Mouse (Mus musculus): ENCODE results near the gene Prrc2b. TPM values are rescaled to one million over a fixed set of nuclear protein-coding genes. Genes with fewer than 3 reads are reported as not detected.
A peak's percentile ranks its signal among the peaks of the same experiment; 100 is the strongest.

Gene Prrc2b
- 69.0 and 76.8 TPM in 2 replicates for polyA plus RNA-seq (2014; fragmentation: Nextera tagmentation; extraction: Ambion mirVana)

GRCm38 (mm10) chr2:32150924-32151659 lies at the start of gene Prrc2b:
Prrc2b (plus strand) TSS chr2:32151082.
- Histone ChIP-seq H3K9ac (peak within 1 kb of the TSS; percentile 99), H3K4me2 (peak within 1 kb of the TSS; percentile 96), H3K4me3 (ENCODE audit: low read depth, low read length) (peak within 1 kb of the TSS; percentile 86), H3K36me3 (ENCODE audit: insufficient read depth) (no peaks in the 10 kb centered on the region), H3K4me1 (ENCODE audit: insufficient read depth) (peaks cover 20% of the 10 kb centered on the region), H3K9me3 (ENCODE audit: low read depth, low read length) (no peaks in the 10 kb centered on the region), H3K27me3 (ENCODE audit: insufficient read depth, low read length) (no peaks in the 10 kb centered on the region), H3K27ac (ENCODE audit: low read depth) (peak within 1 kb of the TSS; percentile 99)
- DNase-seq (peak; percentile 80), ATAC-seq (ENCODE audit: insufficient read depth) (peak; percentile 42)
- peak; percentile 47 for TF ChIP-seq CTCF (IDR thresholded peaks at IDR 0.05; ENCODE audit: low read depth)
- WGBS = under 1% methylated on average over 56 of the region's 117 CpGs

GRCm38 (mm10) chr2:32102944-32103343 lies 47.9 kb upstream of the Prrc2b start:
- 52% methylated on average over 5 of the region's 5 CpGs for WGBS

GRCm38 (mm10) chr2:32103557-32103956 lies 47.3 kb upstream of the Prrc2b start:
- Histone ChIP-seq H3K27ac (ENCODE audit: low read depth) (no peak overlapping the region), H3K9me3 (ENCODE audit: low read depth, low read length) (no peaks in the 10 kb centered on the region), H3K4me2 (no peak overlapping the region), H3K36me3 (ENCODE audit: insufficient read depth) (no peaks in the 10 kb centered on the region), H3K4me3 (ENCODE audit: low read depth, low read length) (no peak overlapping the region), H3K4me1 (ENCODE audit: insufficient read depth) (no peaks in the 10 kb centered on the region), H3K27me3 (ENCODE audit: insufficient read depth, low read length) (no peaks in the 10 kb centered on the region), H3K9ac (no peak overlapping the region)
- 70% methylated on average over 7 of the region's 7 CpGs for WGBS
- no peak for TF ChIP-seq CTCF (IDR thresholded peaks at IDR 0.05; ENCODE audit: low read depth)
- DNase-seq = no peak
- ATAC-seq (ENCODE audit: insufficient read depth) = no peak

More at GRCm38 (mm10) chr2:32102944-32103343, 47.9 kb upstream of the Prrc2b start:
- Histone ChIP-seq H3K9me3 (ENCODE audit: low read depth, low read length) (no peaks in the 10 kb centered on the region), H3K4me1 (ENCODE audit: insufficient read depth) (no peaks in the 10 kb centered on the region), H3K27me3 (ENCODE audit: insufficient read depth, low read length) (no peaks in the 10 kb centered on the region), H3K36me3 (ENCODE audit: insufficient read depth) (no peaks in the 10 kb centered on the region), H3K4me3 (ENCODE audit: low read depth, low read length) (no peak overlapping the region), H3K4me2 (no peak overlapping the region), H3K27ac (ENCODE audit: low read depth) (no peak overlapping the region), H3K9ac (no peak overlapping the region)
- ATAC-seq (ENCODE audit: insufficient read depth) = no peak
- no peak for TF ChIP-seq CTCF (IDR thresholded peaks at IDR 0.05; ENCODE audit: low read depth)
- DNase-seq = no peak

- H3K36me3 ChIP-seq (ENCODE audit: insufficient read depth) = no peaks in the 10 kb centered on the region
- no peak overlapping the region for H3K9ac ChIP-seq
- H3K4me2 ChIP-seq = no peak overlapping the region
- H3K4me3 ChIP-seq (ENCODE audit: low read depth, low read length) = no peak overlapping the region
- WGBS = 76% methylated on average over 7 of the region's 7 CpGs
- no peak for ATAC-seq (ENCODE audit: insufficient read depth)
- no peak overlapping the region for H3K27ac ChIP-seq (ENCODE audit: low read depth)
- H3K9me3 ChIP-seq (ENCODE audit: low read depth, low read length) = no peaks in the 10 kb centered on the region
- DNase-seq = no peak
- no peak for TF ChIP-seq CTCF (IDR thresholded peaks at IDR 0.05; ENCODE audit: low read depth)
- H3K27me3 ChIP-seq (ENCODE audit: insufficient read depth, low read length) = no peaks in the 10 kb centered on the region
- H3K4me1 ChIP-seq (ENCODE audit: insufficient read depth) = no peaks in the 10 kb centered on the region
Measured at GRCm38 (mm10) chr2:32104122-32104521, 46.8 kb upstream of the Prrc2b start.

- no peaks in the 10 kb centered on the region for H3K27me3 ChIP-seq (ENCODE audit: insufficient read depth, low read length)
- ATAC-seq (ENCODE audit: insufficient read depth) (no peak), DNase-seq (no peak)
- no peak overlapping the region for H3K9ac ChIP-seq
- TF ChIP-seq CTCF (IDR thresholded peaks at IDR 0.05; ENCODE audit: low read depth) = no peak
- H3K4me3 ChIP-seq (ENCODE audit: low read depth, low read length) = no peak overlapping the region
- H3K9me3 ChIP-seq (ENCODE audit: low read depth, low read length) = no peaks in the 10 kb centered on the region
- H3K4me1 ChIP-seq (ENCODE audit: insufficient read depth) = no peaks in the 10 kb centered on the region
- no peak overlapping the region for H3K4me2 ChIP-seq
- H3K36me3 ChIP-seq (ENCODE audit: insufficient read depth) = no peaks in the 10 kb centered on the region
- WGBS = 77% methylated on average over 16 of the region's 16 CpGs
- H3K27ac ChIP-seq (ENCODE audit: low read depth) = no peak overlapping the region
Measured at GRCm38 (mm10) chr2:32105117-32105913, 45.6 kb upstream of the Prrc2b start.

- no peak overlapping the region for H3K9ac ChIP-seq
- no peak overlapping the region for H3K4me2 ChIP-seq
- no peak overlapping the region for H3K4me3 ChIP-seq (ENCODE audit: low read depth, low read length)
- H3K27me3 ChIP-seq (ENCODE audit: insufficient read depth, low read length) = no peaks in the 10 kb centered on the region
- no peak for DNase-seq
- no peaks in the 10 kb centered on the region for H3K4me1 ChIP-seq (ENCODE audit: insufficient read depth)
- WGBS = 75% methylated on average over 7 of the region's 7 CpGs
- H3K9me3 ChIP-seq (ENCODE audit: low read depth, low read length) = no peaks in the 10 kb centered on the region
- H3K36me3 ChIP-seq (ENCODE audit: insufficient read depth) = no peaks in the 10 kb centered on the region
- H3K27ac ChIP-seq (ENCODE audit: low read depth) = no peak overlapping the region
- no peak for TF ChIP-seq CTCF (IDR thresholded peaks at IDR 0.05; ENCODE audit: low read depth)
- no peak for ATAC-seq (ENCODE audit: insufficient read depth)
Measured at GRCm38 (mm10) chr2:32105930-32106329, 45.0 kb upstream of the Prrc2b start.

- 94% methylated on average over 1 of the region's 1 CpGs for WGBS
- Histone ChIP-seq H3K4me3 (ENCODE audit: low read depth, low read length) (no peak overlapping the region), H3K36me3 (ENCODE audit: insufficient read depth) (no peaks in the 10 kb centered on the region), H3K27me3 (ENCODE audit: insufficient read depth, low read length) (no peaks in the 10 kb centered on the region), H3K4me2 (no peak overlapping the region), H3K4me1 (ENCODE audit: insufficient read depth) (no peaks in the 10 kb centered on the region), H3K27ac (ENCODE audit: low read depth) (no peak overlapping the region), H3K9me3 (ENCODE audit: low read depth, low read length) (no peaks in the 10 kb centered on the region), H3K9ac (no peak overlapping the region)
- DNase-seq = no peak
- ATAC-seq (ENCODE audit: insufficient read depth) = no peak
- TF ChIP-seq CTCF (IDR thresholded peaks at IDR 0.05; ENCODE audit: low read depth) = no peak
Measured at GRCm38 (mm10) chr2:32111268-32111667, 39.6 kb upstream of the Prrc2b start.
